Mouse (Mus musculus): ENCODE data around the gene Mapk8ip1. TPM values are rescaled to one million over a fixed set of nuclear protein-coding genes. Genes with fewer than 3 reads are reported as not detected.
A peak's percentile ranks its signal among the peaks of the same experiment; 100 is the strongest.

Gene Mapk8ip1
- total and polyA plus RNA-seq, 2 experiments: 0.65 to 1.6 TPM

DNA sequence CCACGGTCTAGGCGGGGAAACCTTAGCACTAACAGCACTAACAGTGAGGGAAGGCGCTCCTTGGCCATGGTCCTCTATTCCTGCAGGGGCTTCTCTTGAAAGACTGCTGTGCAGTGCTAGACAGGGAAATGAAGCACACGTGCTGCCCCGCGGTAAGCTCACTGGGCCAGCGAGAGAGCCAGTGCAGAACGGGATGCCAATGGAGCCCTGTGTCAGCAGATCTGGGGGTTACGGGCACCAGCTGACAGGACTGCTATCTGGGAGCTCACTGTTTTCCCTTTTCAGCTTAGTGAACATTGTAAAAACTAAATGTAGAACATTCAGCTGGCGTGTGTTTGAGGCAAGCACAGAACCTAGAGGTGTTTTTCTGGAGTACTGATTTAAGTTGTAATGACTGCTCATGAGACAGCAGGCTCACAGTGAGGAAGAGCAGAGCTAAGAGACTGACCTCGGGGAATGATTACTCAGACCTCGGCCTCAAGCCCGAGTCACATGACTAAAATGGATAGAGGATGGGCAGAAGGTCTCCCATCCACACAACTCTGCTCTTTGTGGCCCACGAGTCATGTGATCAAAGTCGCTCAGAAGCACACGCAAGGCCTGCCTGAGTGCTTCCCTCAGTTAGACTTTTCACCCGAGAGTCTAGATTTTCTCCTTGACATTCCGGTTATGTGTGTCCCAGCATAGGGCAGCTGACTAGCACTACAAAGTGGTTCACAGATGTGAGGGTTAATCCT lies 7.4 kb upstream of the Mapk8ip1 start:
- TF ChIP-seq CTCF (IDR thresholded peaks at IDR 0.05; ENCODE audit: low read depth, low read length) (no peak), POLR2A (IDR thresholded peaks at IDR 0.05; ENCODE audit: extremely low read depth, insufficient read depth, low read length) (no peak)
- peaks cover 48% of the 10 kb centered on the region for H3K36me3 ChIP-seq (ENCODE audit: control insufficient read depth, insufficient read depth, low read length)
- 92% methylated on average over 18 of the region's 18 CpGs for WGBS

DNA sequence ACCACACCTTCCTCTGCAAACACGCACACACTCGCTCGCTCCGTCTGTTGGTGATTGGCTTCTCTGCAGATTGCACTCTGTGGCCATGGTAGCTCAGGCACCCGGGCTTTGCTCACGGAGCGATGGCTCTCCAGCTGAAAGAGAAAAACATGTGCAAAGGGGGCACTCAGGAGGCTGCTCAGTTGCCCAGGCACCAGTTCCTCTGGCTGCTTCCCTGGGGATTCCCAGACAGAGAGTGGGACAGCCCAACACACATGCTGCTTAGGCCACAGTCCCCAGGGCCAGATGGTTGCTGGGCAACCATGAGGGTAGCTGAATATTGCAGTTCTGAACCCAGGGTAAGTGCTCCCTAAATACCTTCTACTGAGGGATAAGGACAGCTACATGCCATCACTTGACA lies 4.6 kb upstream of the Mapk8ip1 start:
- no peak for TF ChIP-seq POLR2A (IDR thresholded peaks at IDR 0.05; ENCODE audit: extremely low read depth, insufficient read depth, low read length)
- TF ChIP-seq CTCF (IDR thresholded peaks at IDR 0.05; ENCODE audit: low read depth, low read length): no peak
- Histone ChIP-seq H3K4me3 (ENCODE audit: insufficient read depth, low read depth, low read length) (no peak overlapping the region), H3K27ac (replicated peaks; ENCODE audit: insufficient read depth, low read depth, low read length) (no peak overlapping the region), H3K9ac (ENCODE audit: low read depth, low read length) (no peak overlapping the region), H3K36me3 (ENCODE audit: control insufficient read depth, insufficient read depth, low read length) (peaks cover 29% of the 10 kb centered on the region), H3K27me3 (ENCODE audit: control insufficient read depth, insufficient read depth, low read length) (peaks cover 2% of the 10 kb centered on the region; the same call in 1 of the 2 replicates), H3K4me1 (ENCODE audit: control insufficient read depth, insufficient read depth, low read length) (peaks cover 3% of the 10 kb centered on the region; the same call in 1 of the 2 replicates), H3K79me2 (ENCODE audit: control insufficient read depth, insufficient read depth, low read length) (no peaks in the 10 kb centered on the region)
- no peak for DNase-seq (ENCODE audit: extremely low read depth, low read depth, low spot score)
- WGBS: 98% methylated on average over 7 of the region's 7 CpGs

More for the DNA sequence above, 7.4 kb upstream of the Mapk8ip1 start:
- H3K9ac ChIP-seq (ENCODE audit: low read depth, low read length): no peak overlapping the region
- no peak overlapping the region for H3K27ac ChIP-seq (replicated peaks; ENCODE audit: insufficient read depth, low read depth, low read length)
- H3K4me3 ChIP-seq (ENCODE audit: insufficient read depth, low read depth, low read length): no peak overlapping the region
- H3K27me3 ChIP-seq (ENCODE audit: control insufficient read depth, insufficient read depth, low read length): no peaks in the 10 kb centered on the region
- H3K4me1 ChIP-seq (ENCODE audit: control insufficient read depth, insufficient read depth, low read length): no peaks in the 10 kb centered on the region
- DNase-seq (ENCODE audit: extremely low read depth, low read depth, low spot score): no peak
- H3K79me2 ChIP-seq (ENCODE audit: control insufficient read depth, insufficient read depth, low read length): no peaks in the 10 kb centered on the region

DNA sequence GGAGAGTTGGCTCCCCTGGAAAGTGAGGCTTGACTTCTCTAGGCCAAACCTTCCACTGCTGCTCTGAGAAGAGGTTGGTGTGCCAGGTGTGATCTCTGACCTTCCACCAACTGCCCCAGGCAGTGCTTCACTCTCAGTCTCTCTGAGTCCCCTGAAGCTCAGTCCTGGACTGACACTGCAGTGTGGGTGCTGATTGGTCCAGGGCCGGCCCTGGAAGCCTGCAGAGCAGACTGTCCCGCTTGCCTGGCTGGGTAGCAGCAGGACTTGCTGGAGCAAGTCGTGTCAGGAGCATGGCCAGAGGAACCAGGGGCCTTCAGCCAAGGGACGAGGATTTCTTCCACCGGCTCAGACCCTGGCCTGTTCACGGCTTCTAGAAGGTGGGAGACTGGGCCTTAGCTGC lies 3.7 kb upstream of the Mapk8ip1 start:
- H3K4me3 ChIP-seq (ENCODE audit: insufficient read depth, low read depth, low read length): no peak overlapping the region
- H3K79me2 ChIP-seq (ENCODE audit: control insufficient read depth, insufficient read depth, low read length): no peaks in the 10 kb centered on the region
- H3K36me3 ChIP-seq (ENCODE audit: control insufficient read depth, insufficient read depth, low read length): peaks cover 21% of the 10 kb centered on the region
- H3K27me3 ChIP-seq (ENCODE audit: control insufficient read depth, insufficient read depth, low read length): peaks cover 2% of the 10 kb centered on the region; the same call in 1 of the 2 replicates
- no peak for TF ChIP-seq CTCF (IDR thresholded peaks at IDR 0.05; ENCODE audit: low read depth, low read length)
- TF ChIP-seq POLR2A (IDR thresholded peaks at IDR 0.05; ENCODE audit: extremely low read depth, insufficient read depth, low read length): no peak
- H3K4me1 ChIP-seq (ENCODE audit: control insufficient read depth, insufficient read depth, low read length): peaks cover 3% of the 10 kb centered on the region; the same call in 1 of the 2 replicates
- H3K27ac ChIP-seq (replicated peaks; ENCODE audit: insufficient read depth, low read depth, low read length): no peak overlapping the region
- 92% methylated on average over 6 of the region's 6 CpGs for WGBS
- no peak overlapping the region for H3K9ac ChIP-seq (ENCODE audit: low read depth, low read length)
- no peak for DNase-seq (ENCODE audit: extremely low read depth, low read depth, low spot score)

DNA sequence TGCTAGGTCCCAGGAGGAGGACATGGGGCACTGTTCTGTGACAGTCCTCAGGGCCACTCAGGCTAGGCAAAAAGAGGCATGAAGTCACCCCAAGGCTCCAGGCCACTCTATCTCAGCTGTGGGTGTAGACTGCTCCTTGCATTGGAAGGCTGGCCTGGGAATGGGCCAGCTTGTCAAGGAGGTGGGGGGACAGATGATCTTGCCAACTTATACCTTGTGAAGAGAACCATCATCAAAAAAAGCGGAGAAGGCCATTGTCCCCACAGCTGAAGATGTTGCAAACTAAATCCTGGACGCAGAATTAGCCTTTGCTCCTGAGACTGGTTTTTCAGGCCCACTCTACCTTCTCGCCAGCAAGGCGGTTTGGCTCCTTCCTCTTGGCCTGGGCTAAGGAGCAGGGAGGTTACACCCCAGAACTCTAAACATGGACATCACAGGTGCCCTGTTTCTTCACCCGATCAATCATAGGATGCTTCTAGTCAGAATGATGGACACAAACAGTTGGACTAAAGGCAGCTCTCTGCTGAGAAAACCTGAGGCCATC lies 2.8 kb upstream of the Mapk8ip1 start:
- Histone ChIP-seq H3K36me3 (ENCODE audit: control insufficient read depth, insufficient read depth, low read length) (peaks cover 14% of the 10 kb centered on the region), H3K79me2 (ENCODE audit: control insufficient read depth, insufficient read depth, low read length) (no peaks in the 10 kb centered on the region), H3K9ac (ENCODE audit: low read depth, low read length) (no peak overlapping the region), H3K27ac (replicated peaks; ENCODE audit: insufficient read depth, low read depth, low read length) (no peak overlapping the region), H3K4me3 (ENCODE audit: insufficient read depth, low read depth, low read length) (no peak overlapping the region), H3K27me3 (ENCODE audit: control insufficient read depth, insufficient read depth, low read length) (peaks cover 2% of the 10 kb centered on the region; the same call in 1 of the 2 replicates), H3K4me1 (ENCODE audit: control insufficient read depth, insufficient read depth, low read length) (peaks cover 3% of the 10 kb centered on the region; the same call in 1 of the 2 replicates)
- 95% methylated on average over 5 of the region's 5 CpGs for WGBS
- TF ChIP-seq CTCF (IDR thresholded peaks at IDR 0.05; ENCODE audit: low read depth, low read length) (no peak), POLR2A (IDR thresholded peaks at IDR 0.05; ENCODE audit: extremely low read depth, insufficient read depth, low read length) (no peak)
- no peak for DNase-seq (ENCODE audit: extremely low read depth, low read depth, low spot score)

DNA sequence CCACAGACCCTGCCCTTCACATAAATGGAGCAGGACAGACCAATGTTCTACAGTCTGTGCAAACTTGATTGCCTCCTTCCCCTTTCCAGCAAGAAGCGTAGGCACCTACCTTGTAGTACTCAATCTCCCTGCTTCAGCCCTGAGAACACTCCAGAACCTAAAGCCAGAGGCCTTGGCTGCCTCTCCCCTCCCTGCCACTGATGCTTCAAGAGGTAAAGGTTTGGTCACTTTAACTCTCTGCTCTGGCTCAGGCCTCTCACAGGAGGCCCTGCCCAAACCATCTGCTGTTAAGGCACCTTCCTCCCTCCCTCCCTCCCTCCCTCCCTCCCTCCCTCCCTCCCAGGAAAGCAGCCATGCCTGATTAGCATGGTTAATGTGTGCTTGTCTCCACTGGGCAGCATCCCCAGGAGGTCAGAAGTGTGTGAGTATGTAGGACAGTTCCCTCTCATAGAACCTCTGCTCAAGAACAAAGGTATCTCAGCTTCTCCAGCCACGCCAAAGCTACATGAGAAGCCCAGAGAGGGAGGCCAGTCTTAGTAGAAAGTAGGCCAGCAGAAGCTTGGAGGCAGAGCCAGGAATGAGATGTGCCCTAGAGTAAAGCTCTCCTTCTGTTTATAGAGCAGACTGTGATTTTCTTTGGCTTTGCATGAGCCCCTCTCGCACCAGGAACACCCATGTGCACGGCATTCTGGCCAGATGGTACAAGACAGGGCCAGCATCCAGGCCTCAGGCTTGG lies 1.7 kb upstream of the Mapk8ip1 start:
- TF ChIP-seq POLR2A (IDR thresholded peaks at IDR 0.05; ENCODE audit: extremely low read depth, insufficient read depth, low read length) (no peak), CTCF (IDR thresholded peaks at IDR 0.05; ENCODE audit: low read depth, low read length) (no peak)
- H3K79me2 ChIP-seq (ENCODE audit: control insufficient read depth, insufficient read depth, low read length): no peaks in the 10 kb centered on the region
- WGBS: 72% methylated on average over 4 of the region's 4 CpGs
- peaks cover 3% of the 10 kb centered on the region; the same call in 1 of the 2 replicates for H3K4me1 ChIP-seq (ENCODE audit: control insufficient read depth, insufficient read depth, low read length)
- DNase-seq (ENCODE audit: extremely low read depth, low read depth, low spot score): peak; percentile 48
- no peak overlapping the region for H3K9ac ChIP-seq (ENCODE audit: low read depth, low read length)
- H3K27me3 ChIP-seq (ENCODE audit: control insufficient read depth, insufficient read depth, low read length): peaks cover 2% of the 10 kb centered on the region; the same call in 1 of the 2 replicates
- peaks cover 9% of the 10 kb centered on the region for H3K36me3 ChIP-seq (ENCODE audit: control insufficient read depth, insufficient read depth, low read length)
- H3K4me3 ChIP-seq (ENCODE audit: insufficient read depth, low read depth, low read length): no peak overlapping the region
- no peak overlapping the region for H3K27ac ChIP-seq (replicated peaks; ENCODE audit: insufficient read depth, low read depth, low read length)
